ENCODE assay signal across 26 mouse cellular contexts in genomic region chr9:27821197-27821596, GRCm38 (mm10).
"Had no signal": no experiment of that assay in that cellular context is flagged by ENCODE, and none has a peak within 500 bp of the region (broad histone marks: within the 10 kb centered on the region; RNA-seq: fewer than 3 reads in every experiment).

No protein-coding gene starts in this region.

- H3K36me3 ChIP-seq: embryonic facial prominence, embryonic 12.5 days; embryonic facial prominence, embryonic 13.5 days; embryonic facial prominence, embryonic 15.5 days; forebrain, embryonic 10.5 days; forebrain, embryonic 12.5 days; forebrain, embryonic 15.5 days; heart, embryonic 10.5 days had no signal

- DNase-seq: cerebellum, adult 9-10 months; cerebellum, adult 9-11 months; cerebellum, postnatal 10 days; cerebellum, postnatal 14 days; cerebellum, postnatal 25 days; cerebellum, postnatal 36 days; embryo, embryonic 11 days; forebrain, postnatal 0 days; gastrocnemius, adult 2 months; gastrocnemius, postnatal 10 days; gastrocnemius, postnatal 14 days; gastrocnemius, postnatal 25 days; gastrocnemius, postnatal 36 days; heart, adult 18-20 months; heart, adult 2 months had no signal

- ATAC-seq: forebrain, embryonic 13.5 days; forebrain, embryonic 14.5 days; forebrain, embryonic 15.5 days; forebrain, embryonic 16.5 days; forebrain, postnatal 0 days had no signal

- H3K4me2 ChIP-seq: embryonic facial prominence, embryonic 12.5 days; embryonic facial prominence, embryonic 13.5 days; embryonic facial prominence, embryonic 15.5 days; forebrain, embryonic 12.5 days; forebrain, embryonic 13.5 days; forebrain, embryonic 15.5 days had no signal

- H3K9ac ChIP-seq: embryonic facial prominence, embryonic 12.5 days; embryonic facial prominence, embryonic 13.5 days; embryonic facial prominence, embryonic 15.5 days; forebrain, embryonic 12.5 days; forebrain, embryonic 13.5 days; forebrain, embryonic 15.5 days; forebrain, postnatal 0 days had no signal

- H3K27ac ChIP-seq: embryonic facial prominence, embryonic 12.5 days; embryonic facial prominence, embryonic 13.5 days; embryonic facial prominence, embryonic 15.5 days; forebrain, embryonic 10.5 days; forebrain, embryonic 12.5 days; forebrain, embryonic 13.5 days; forebrain, embryonic 15.5 days; gastrocnemius, adult 2 months; heart, adult 2 months; heart, embryonic 10.5 days had no signal

- H3K27me3 ChIP-seq: embryonic facial prominence, embryonic 12.5 days; embryonic facial prominence, embryonic 13.5 days; embryonic facial prominence, embryonic 15.5 days; forebrain, embryonic 12.5 days; forebrain, embryonic 13.5 days; forebrain, embryonic 15.5 days had no signal

- H3K4me1 ChIP-seq: embryonic facial prominence, embryonic 12.5 days; embryonic facial prominence, embryonic 13.5 days; embryonic facial prominence, embryonic 15.5 days; forebrain, embryonic 10.5 days; forebrain, embryonic 12.5 days; forebrain, embryonic 13.5 days; forebrain, embryonic 15.5 days had no signal

- H3K9me3 ChIP-seq: embryonic facial prominence, embryonic 12.5 days; embryonic facial prominence, embryonic 13.5 days; embryonic facial prominence, embryonic 15.5 days; forebrain, embryonic 10.5 days; forebrain, embryonic 12.5 days; forebrain, embryonic 13.5 days; forebrain, embryonic 15.5 days; heart, embryonic 10.5 days had no signal

- H3K4me3 ChIP-seq: embryonic facial prominence, embryonic 12.5 days; embryonic facial prominence, embryonic 13.5 days; embryonic facial prominence, embryonic 15.5 days; erythroblast, embryonic 14.5 days; forebrain, embryonic 10.5 days; forebrain, embryonic 12.5 days; forebrain, embryonic 13.5 days; forebrain, embryonic 15.5 days; gastrocnemius, adult 2 months; heart, adult 2 months; heart, embryonic 10.5 days had no signal
